Mouse (Mus musculus) thymus, adult 2 months (tissue): ENCODE results near the gene Fam50b.

Experiments
- CTCF ChIP-seq: fragments of 200-500 bp; IDR thresholded peaks from 2 replicates; pipeline ENCODE4 v1.5.1; 2012; ENCODE audit warnings: mild to moderate bottlenecking, control low read depth, low read length, moderate library complexity, borderline replicate concordance; ENCODE audit not compliant: control insufficient read depth, poor library complexity, insufficient read depth; ENCODE audit errors: extremely low read depth
- POLR2A ChIP-seq: fragments of 200-500 bp; IDR thresholded peaks from 2 replicates; pipeline ENCODE4 v1.6.1; 2012; ENCODE audit warnings: mild to moderate bottlenecking, low read length, control low read depth, moderate library complexity; ENCODE audit not compliant: control insufficient read depth, poor library complexity, insufficient read depth; ENCODE audit errors: extremely low read depth

- no peak for TF ChIP-seq CTCF
- TF ChIP-seq POLR2A: no peak
Measured at GRCm38 (mm10) chr13:34691049-34691448, 43.6 kb upstream of the Fam50b start.
